Mouse (Mus musculus): ENCODE data around the gene AU040320.

Gene AU040320

GRCm38 (mm10) chr4:126750863-126751555 lies 2.3 kb upstream of the AU040320 start:
- no peak for DNase-seq

- DNase-seq = no peak
These were observed 1.8 kb upstream of the AU040320 start for GRCm38 (mm10) chr4:126751556-126752023.

GRCm38 (mm10) chr4:126752024-126752607 lies 1.2 kb upstream of the AU040320 start:
- DNase-seq = no peak

- no peak for DNase-seq
These were observed 669 bp upstream of the AU040320 start for GRCm38 (mm10) chr4:126752608-126753141.

- no peak for DNase-seq
These were observed 877 bp downstream of the AU040320 start for GRCm38 (mm10) chr4:126754231-126754611.

- no peak for DNase-seq
These were observed 1.5 kb downstream of the AU040320 start for GRCm38 (mm10) chr4:126754736-126755374.

- no peak for DNase-seq
These were observed 3.4 kb downstream of the AU040320 start for GRCm38 (mm10) chr4:126756766-126757165.

GRCm38 (mm10) chr4:126758299-126758698 lies 5.0 kb downstream of the AU040320 start:
- DNase-seq = no peak

GRCm38 (mm10) chr4:126759435-126759834 lies 6.1 kb downstream of the AU040320 start:
- no peak for DNase-seq

- DNase-seq = no peak
These were observed 9.4 kb downstream of the AU040320 start for GRCm38 (mm10) chr4:126762586-126763359.

GRCm38 (mm10) chr4:126763483-126763882 lies 10.1 kb downstream of the AU040320 start:
- no peak for DNase-seq

- DNase-seq = no peak
These were observed 16.6 kb downstream of the AU040320 start for GRCm38 (mm10) chr4:126769800-126770563.

- no peak for DNase-seq
These were observed 17.5 kb downstream of the AU040320 start for GRCm38 (mm10) chr4:126770831-126771230.

- DNase-seq = no peak
These were observed 20.5 kb downstream of the AU040320 start for GRCm38 (mm10) chr4:126773871-126774270.

GRCm38 (mm10) chr4:126775182-126775581 lies 21.8 kb downstream of the AU040320 start:
- DNase-seq = no peak

GRCm38 (mm10) chr4:126779148-126779581 lies 25.8 kb downstream of the AU040320 start:
- no peak for DNase-seq

- DNase-seq = no peak
These were observed 26.8 kb downstream of the AU040320 start for GRCm38 (mm10) chr4:126779826-126780775.

GRCm38 (mm10) chr4:126781871-126782270 lies 28.5 kb downstream of the AU040320 start:
- no peak for DNase-seq

GRCm38 (mm10) chr4:126782512-126782911 lies 29.2 kb downstream of the AU040320 start:
- no peak for DNase-seq

- no peak for DNase-seq
These were observed 29.7 kb downstream of the AU040320 start for GRCm38 (mm10) chr4:126782996-126783395.

All from thymus, adult 18-20 months (tissue).